Mouse (Mus musculus): Measurements from ENCODE around the gene Cntnap5a. TPM values are rescaled to one million over a fixed set of nuclear protein-coding genes. Genes with fewer than 3 reads are reported as not detected.

The Cntnap5a gene
- polyA plus RNA-seq, 1 experiment: 5.8 TPM

DNA sequence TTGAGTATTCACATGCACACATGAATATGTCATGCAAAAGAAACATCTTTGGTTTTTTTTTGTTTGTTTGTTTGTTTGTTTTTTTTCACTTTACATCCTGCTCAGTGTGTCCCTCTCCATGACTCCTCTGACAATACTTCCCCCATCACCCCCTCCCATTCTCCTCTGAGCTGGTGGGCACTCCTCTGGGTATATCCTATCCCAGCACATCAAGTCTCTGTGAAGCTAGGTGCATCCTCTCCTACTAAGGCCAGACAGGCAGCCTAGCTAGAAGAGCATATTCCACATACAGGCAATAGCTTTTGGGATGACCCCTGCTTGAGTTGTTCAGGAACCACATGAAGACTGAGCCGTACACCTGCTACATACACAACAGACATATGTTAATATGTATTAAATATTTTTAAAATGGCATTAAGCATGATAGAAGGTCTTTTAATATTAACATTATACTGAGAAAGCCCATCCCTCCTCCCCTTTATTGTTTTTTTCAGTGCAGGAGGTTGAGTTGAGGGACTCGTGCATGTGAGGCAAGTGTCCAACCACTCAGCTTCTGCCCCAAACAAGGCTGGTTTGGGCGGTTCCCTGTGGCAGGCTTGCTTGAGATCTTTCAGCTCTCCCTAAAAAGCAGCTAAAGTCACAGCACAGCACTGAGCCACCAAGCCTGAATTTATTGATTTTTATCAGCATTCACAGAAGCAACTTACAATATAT lies 422.6 kb downstream of the Cntnap5a start:
- no peak for DNase-seq (ENCODE audit: low read depth)
- TF ChIP-seq POLR2A (IDR thresholded peaks at IDR 0.05; ENCODE audit: borderline replicate concordance, extremely low read depth, insufficient read depth, insufficient read length, poor library complexity, severe bottlenecking) (no peak), CTCF (IDR thresholded peaks at IDR 0.05; ENCODE audit: borderline replicate concordance, extremely low read depth, insufficient read depth, insufficient read length) (no peak)

DNA sequence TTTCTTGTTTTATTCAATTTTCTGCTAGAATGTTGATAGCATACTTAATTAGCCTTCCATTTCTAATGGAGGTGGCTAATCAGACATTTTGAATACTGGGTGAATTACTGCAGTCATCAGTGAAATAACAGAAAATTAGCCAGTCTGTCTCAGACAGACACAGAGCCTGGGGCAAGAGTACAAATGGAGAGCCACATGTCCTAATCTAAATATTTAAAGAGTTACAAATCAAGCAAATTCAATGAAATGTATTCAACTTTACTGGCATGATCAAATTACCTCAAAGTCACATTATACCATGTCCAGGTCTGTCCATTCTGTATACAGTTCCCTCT lies 423.1 kb downstream of the Cntnap5a start:
- DNase-seq (ENCODE audit: low read depth): peak; percentile 50
- TF ChIP-seq POLR2A (IDR thresholded peaks at IDR 0.05; ENCODE audit: borderline replicate concordance, extremely low read depth, insufficient read depth, insufficient read length, poor library complexity, severe bottlenecking) (no peak), CTCF (IDR thresholded peaks at IDR 0.05; ENCODE audit: borderline replicate concordance, extremely low read depth, insufficient read depth, insufficient read length) (no peak)

DNA sequence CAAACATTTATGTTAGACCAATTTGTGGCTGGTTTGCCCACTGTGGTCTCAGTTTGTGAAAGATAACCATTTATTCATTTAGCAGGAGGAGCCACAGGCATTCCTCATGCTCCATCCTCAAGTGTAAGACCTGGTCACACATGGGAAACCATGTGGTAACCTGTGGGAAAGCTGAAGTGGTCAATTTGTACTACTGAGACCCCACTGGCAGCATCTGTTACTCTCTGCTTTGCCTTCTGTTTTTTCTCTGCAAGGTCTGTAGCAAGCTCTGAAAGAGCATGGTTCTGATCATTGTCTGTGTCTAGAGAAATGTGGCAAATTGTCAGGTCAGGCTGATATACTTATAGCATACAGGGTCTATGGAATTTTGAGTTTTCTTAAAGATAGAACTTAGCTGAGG lies 423.8 kb downstream of the Cntnap5a start:
- TF ChIP-seq POLR2A (IDR thresholded peaks at IDR 0.05; ENCODE audit: borderline replicate concordance, extremely low read depth, insufficient read depth, insufficient read length, poor library complexity, severe bottlenecking) (no peak), CTCF (IDR thresholded peaks at IDR 0.05; ENCODE audit: borderline replicate concordance, extremely low read depth, insufficient read depth, insufficient read length) (no peak)
- DNase-seq (ENCODE audit: low read depth): no peak

DNA sequence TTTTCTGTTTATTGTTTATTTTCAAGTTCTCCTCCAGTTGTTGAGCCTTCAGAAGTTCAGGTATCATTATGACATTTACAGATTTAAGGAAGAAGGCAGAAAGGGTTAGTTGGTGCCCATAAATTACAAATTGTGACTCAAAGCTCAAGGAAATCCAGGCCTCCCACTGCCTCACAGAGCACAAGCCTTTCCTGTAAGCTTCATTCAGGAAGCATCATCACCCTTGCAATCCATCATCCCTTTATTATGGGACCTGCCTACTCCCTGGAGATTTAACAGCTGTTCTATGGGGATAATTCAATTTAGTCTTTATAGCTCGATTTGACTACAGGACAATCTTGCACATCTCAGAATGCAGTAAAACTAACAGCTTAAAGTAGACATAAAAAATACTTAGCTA lies 441.2 kb downstream of the Cntnap5a start:
- TF ChIP-seq POLR2A (IDR thresholded peaks at IDR 0.05; ENCODE audit: borderline replicate concordance, extremely low read depth, insufficient read depth, insufficient read length, poor library complexity, severe bottlenecking) (no peak), CTCF (IDR thresholded peaks at IDR 0.05; ENCODE audit: borderline replicate concordance, extremely low read depth, insufficient read depth, insufficient read length) (no peak)
- DNase-seq (ENCODE audit: low read depth): no peak

DNA sequence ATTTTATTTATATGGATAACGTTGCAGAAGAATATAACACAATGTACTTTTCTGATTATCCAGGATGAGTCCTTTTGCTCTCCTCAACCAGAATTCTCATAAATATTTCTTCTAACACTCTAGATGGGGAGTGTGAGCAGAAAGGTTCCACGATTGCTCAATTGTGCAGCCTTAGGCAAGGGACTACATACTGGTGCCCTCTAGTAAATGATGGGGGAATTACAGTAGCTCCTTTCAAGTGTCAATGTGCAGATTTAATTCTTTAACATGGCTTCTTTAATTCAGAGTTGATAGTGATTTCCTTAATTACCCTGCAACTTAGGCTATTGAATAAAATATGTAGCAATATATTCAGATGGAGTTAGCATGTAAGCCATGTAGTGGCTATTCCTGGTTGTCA lies 442.5 kb downstream of the Cntnap5a start:
- no peak for DNase-seq (ENCODE audit: low read depth)
- TF ChIP-seq POLR2A (IDR thresholded peaks at IDR 0.05; ENCODE audit: borderline replicate concordance, extremely low read depth, insufficient read depth, insufficient read length, poor library complexity, severe bottlenecking): no peak
- no peak for TF ChIP-seq CTCF (IDR thresholded peaks at IDR 0.05; ENCODE audit: borderline replicate concordance, extremely low read depth, insufficient read depth, insufficient read length)

DNA sequence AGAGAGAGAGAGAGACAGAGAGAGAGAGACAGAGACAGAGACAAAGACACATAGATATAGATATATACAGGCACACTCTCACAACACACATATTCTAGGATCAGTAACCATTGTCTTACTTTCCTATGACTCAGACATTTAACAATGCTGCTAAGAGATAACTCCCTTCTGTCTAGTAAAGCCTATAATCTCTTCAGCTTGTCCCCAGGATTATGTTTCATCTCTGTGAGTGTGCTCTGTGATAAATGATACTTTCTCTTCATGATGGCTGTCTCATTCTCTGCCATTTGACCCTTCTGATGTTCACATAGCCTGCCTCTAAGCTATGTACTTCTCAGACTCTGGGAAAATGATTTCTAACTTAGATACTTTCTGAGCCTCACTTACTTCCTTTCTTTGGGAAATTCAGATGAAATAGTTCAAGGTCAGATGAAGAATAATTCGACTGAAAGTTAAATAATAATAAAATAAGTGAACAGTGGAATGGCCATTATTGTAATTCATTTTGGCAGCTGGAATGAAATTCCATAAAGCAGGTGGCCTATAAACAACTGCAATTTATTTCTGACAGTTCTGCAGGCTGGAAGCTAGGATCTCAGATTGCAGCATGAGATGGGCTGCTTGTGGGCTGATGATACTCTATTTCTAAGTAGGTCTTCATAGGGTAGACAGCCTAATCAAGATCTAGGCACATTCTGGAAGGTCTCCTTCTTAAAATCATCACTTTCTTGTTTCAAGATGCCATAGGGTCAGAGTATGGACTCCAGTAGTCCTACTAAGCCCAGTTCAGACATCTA lies 444.1 kb downstream of the Cntnap5a start:
- TF ChIP-seq POLR2A (IDR thresholded peaks at IDR 0.05; ENCODE audit: borderline replicate concordance, extremely low read depth, insufficient read depth, insufficient read length, poor library complexity, severe bottlenecking): no peak
- no peak for TF ChIP-seq CTCF (IDR thresholded peaks at IDR 0.05; ENCODE audit: borderline replicate concordance, extremely low read depth, insufficient read depth, insufficient read length)
- no peak for DNase-seq (ENCODE audit: low read depth)

DNA sequence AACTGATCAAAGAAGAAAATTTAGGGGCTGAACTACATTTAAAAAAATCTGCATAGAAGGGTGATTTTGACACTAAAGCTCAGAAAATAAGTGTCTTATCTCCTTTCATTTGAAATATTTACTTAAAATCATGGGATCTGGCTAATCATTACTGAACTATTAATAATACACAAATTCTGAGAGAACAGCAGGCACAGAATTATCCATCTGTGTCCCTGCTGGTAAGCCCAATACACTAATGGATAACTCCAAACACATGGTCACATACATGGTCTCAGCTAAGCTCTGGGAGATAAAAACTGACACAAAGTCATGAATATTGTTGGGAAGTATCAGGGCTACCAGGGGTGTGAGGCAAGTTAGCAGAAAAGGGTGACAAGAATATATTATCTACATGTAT lies 447.9 kb downstream of the Cntnap5a start:
- DNase-seq (ENCODE audit: low read depth): no peak
- TF ChIP-seq CTCF (IDR thresholded peaks at IDR 0.05; ENCODE audit: borderline replicate concordance, extremely low read depth, insufficient read depth, insufficient read length) (no peak), POLR2A (IDR thresholded peaks at IDR 0.05; ENCODE audit: borderline replicate concordance, extremely low read depth, insufficient read depth, insufficient read length, poor library complexity, severe bottlenecking) (no peak)

DNA sequence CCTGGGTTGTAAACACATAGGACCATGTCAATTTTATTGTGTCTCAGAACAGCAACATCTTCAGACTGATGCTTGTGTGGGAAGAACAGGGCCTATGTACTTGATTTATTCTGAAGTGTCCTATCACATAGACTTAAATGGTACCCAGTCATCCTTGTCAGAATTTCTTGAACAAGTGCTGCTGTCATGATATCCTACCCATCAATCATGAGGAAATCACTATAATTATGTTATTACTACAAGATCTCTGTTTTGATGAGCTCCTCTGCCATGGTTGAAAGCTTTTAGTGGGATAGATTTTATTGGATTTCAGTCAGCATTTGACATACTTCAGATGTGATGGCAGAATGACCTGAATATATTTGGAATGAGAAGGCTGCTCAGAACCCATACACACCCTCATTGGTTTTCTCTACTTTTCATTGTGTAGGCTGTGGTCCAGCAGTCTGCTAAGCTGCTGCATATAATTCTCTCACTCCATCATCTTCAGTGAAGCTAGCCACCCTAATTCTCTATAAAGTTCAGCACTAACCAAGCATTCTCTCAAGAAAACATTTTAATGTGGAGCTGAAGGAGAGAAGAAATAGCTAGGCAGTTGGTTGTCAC lies 465.3 kb downstream of the Cntnap5a start:
- TF ChIP-seq POLR2A (IDR thresholded peaks at IDR 0.05; ENCODE audit: borderline replicate concordance, extremely low read depth, insufficient read depth, insufficient read length, poor library complexity, severe bottlenecking) (no peak), CTCF (IDR thresholded peaks at IDR 0.05; ENCODE audit: borderline replicate concordance, extremely low read depth, insufficient read depth, insufficient read length) (no peak)
- DNase-seq (ENCODE audit: low read depth): peak; percentile 53

DNA sequence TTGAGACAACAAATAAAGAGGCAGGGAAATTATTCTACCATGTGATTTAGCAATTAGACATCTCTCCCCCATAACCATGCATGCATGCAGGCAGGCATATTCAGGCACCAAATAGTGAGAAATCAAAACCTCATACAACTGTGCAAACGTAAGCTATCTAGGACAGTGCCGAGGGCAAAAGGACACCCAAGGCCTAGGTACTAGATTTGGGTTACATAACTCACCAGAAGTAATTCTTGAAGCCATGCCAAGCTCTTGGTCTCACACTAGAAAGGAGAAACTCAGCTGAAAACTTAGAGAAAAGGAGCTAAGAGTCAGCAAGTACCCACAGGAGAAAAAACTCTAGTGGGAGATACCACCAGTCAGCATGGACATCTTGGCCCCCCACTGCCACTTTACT lies 499.9 kb downstream of the Cntnap5a start:
- TF ChIP-seq POLR2A (IDR thresholded peaks at IDR 0.05; ENCODE audit: borderline replicate concordance, extremely low read depth, insufficient read depth, insufficient read length, poor library complexity, severe bottlenecking) (no peak), CTCF (IDR thresholded peaks at IDR 0.05; ENCODE audit: borderline replicate concordance, extremely low read depth, insufficient read depth, insufficient read length) (no peak)
- no peak for DNase-seq (ENCODE audit: low read depth)

DNA sequence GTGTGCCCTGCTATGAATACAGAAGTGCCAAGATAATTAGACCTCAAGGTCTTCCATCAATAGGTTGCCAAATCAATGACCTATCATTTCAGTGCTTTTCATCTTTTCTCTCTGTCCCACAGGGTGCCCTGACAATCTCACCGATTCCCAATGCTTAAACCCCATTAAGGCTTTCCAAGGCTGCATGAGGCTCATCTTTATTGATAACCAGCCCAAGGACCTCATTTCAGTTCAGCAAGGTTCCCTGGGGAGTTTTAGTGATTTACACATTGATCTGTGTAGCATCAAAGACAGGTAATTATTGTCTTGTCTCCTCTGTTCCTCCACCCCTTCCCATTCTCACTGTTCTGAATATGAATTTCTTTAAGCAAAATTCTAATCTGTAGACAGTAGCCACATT lies 503.6 kb downstream of the Cntnap5a start:
- DNase-seq (ENCODE audit: low read depth): peak; percentile 52

DNA sequence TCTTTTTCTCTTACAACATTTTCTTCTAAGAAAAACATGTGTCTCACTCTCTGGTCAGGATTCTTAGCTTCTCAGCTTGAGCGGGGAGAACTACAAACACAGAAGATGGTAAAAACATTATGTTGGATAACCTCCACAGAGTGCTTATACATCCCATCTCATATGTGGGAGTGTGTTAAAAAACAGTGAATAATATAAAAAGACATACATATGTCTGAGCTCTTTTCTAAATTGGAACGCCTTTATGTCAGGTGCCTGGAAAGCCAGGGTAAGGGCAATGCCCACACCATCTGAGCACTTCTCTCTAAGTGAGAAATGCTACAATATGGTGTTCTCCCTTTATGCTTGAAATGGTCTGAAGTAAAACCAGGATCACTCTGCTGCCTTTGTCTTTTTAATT lies 507.7 kb downstream of the Cntnap5a start:
- no peak for DNase-seq (ENCODE audit: low read depth)
- TF ChIP-seq POLR2A (IDR thresholded peaks at IDR 0.05; ENCODE audit: borderline replicate concordance, extremely low read depth, insufficient read depth, insufficient read length, poor library complexity, severe bottlenecking): no peak
- no peak for TF ChIP-seq CTCF (IDR thresholded peaks at IDR 0.05; ENCODE audit: borderline replicate concordance, extremely low read depth, insufficient read depth, insufficient read length)

DNA sequence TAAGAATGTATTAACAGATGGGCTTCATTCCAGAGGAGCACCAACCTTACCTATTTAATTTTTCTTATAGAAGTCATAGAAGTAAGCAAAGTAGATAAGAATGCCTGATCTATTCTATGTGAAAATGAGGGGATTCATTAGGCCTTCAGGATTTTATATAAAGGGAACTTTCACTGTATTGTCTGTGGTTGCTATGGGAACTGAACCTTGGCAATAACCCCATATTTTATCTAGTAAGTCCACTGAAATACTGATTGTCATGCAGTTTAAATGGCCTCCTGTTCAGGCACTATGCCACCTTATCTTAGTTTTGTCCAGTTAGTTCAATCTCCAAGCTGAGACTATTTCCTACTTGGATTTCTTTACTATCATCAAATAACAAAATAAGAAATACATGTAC lies 532.3 kb downstream of the Cntnap5a start:
- DNase-seq (ENCODE audit: low read depth): peak; percentile 65

More for the DNA sequence above, 532.3 kb downstream of the Cntnap5a start:
- TF ChIP-seq CTCF (IDR thresholded peaks at IDR 0.05; ENCODE audit: borderline replicate concordance, extremely low read depth, insufficient read depth, insufficient read length): no peak
- no peak for TF ChIP-seq POLR2A (IDR thresholded peaks at IDR 0.05; ENCODE audit: borderline replicate concordance, extremely low read depth, insufficient read depth, insufficient read length, poor library complexity, severe bottlenecking)
